Mouse (Mus musculus) urinary bladder, adult 2 months (tissue): Measurements from ENCODE around the gene Ift122. TPM values are rescaled to one million over a fixed set of nuclear protein-coding genes. Genes with fewer than 3 reads are reported as not detected.
"Not testable (repeated sequence)": the region's sequence is repeated elsewhere in the genome, so short reads cannot be mapped to it uniquely, and the experiment has no call there.

Experiments
- DNase-seq: peaks from one replicate; pipeline ENCODE4 v3.0.0; 2022; ENCODE audit warnings: low spot score
- polyA plus RNA-seq: library from polyadenylated mRNA; depleted of rRNA; stranded (reverse); fragments of >200 nt; gene quantifications from 2 replicates; pipeline ENCODE4 v1.2.3, GENCODE M21; 2012; rRNA removed

Gene Ift122
- 12.8 and 13.7 TPM in 2 replicates for polyA plus RNA-seq

DNA sequence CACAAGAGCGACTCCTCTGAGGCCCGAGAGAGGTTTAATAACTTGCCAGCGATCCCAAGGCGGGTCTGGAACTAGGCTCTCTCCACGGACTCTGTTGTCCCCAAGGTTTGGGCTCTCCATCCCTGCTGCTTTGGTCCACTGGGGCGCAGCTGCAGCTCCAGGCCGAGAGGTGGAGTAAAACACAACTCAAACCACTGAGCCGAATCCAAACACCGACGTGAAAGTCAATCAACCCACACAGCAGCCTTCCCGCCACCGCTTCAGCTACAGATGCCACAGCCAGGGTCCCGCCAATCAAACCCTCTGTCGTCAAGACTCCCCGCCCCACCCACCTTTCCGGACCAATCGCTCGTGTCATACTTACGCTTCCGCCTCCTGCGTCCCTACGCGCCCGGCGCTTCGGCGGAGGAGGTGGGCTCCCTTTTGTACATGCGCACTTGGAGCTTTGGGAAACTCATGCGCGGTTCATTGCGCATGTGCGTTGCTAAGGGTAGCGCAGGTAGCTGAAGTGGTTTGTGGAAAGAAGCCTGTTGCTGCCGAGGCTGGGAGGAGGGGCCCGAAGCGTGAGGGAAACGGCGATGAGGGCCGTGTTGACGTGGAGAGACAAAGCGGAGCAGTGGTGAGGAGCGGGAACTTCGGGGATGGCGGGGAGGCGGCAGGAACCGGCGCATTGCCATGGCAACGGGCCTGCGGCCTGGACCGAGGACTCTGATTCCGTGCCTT, at the start of gene Ift122, which contains the start of gene Mbd4:
Gene Ift122, plus strand, starts transcription at position 380 of the 723 bp plus-strand sequence.
Gene Mbd4, minus strand, starts transcription at position 281 of the 723 bp plus-strand sequence.
- peak; percentile 83 for DNase-seq

DNA sequence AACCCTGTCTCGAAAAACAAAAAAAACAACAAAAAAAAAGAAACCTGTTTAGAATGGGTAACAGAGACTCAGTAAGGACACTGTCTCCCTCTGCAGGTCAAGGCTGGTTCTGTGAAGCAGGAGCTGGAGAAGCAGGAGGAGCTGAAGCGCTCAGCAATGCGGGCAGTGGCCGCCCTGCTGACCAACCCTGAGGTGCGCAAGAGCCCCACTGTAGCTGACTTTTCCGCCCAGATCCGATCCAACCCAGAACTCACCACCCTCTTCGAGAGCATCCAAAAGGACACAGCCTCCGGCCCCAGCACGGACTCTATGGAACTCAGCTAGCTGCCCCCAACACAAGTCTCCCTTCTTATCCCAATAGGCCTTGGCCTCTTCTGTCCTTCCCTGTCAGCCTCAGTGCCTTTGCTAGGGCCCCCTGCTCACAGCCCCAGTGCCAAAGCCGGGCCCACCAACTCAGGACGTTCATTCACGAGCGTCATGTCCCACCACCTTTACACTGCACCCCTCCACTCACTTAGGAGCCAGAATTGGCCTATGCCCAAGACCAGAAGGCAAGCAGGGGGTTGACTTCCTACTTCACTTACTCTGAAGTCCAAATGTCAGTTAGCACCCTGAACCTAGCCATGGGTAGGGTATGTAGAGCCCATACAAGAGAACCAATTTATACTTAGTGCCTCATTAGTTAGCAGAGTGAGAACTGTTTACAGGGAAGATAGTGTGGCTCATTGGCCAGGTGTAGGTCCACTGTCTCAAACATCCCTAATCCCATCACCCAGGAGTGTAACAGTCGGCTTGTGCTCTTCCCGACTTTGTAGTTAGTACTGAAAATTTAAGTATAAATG, 49.5 kb upstream of the Ift122 start:
- DNase-seq: no peak

DNA sequence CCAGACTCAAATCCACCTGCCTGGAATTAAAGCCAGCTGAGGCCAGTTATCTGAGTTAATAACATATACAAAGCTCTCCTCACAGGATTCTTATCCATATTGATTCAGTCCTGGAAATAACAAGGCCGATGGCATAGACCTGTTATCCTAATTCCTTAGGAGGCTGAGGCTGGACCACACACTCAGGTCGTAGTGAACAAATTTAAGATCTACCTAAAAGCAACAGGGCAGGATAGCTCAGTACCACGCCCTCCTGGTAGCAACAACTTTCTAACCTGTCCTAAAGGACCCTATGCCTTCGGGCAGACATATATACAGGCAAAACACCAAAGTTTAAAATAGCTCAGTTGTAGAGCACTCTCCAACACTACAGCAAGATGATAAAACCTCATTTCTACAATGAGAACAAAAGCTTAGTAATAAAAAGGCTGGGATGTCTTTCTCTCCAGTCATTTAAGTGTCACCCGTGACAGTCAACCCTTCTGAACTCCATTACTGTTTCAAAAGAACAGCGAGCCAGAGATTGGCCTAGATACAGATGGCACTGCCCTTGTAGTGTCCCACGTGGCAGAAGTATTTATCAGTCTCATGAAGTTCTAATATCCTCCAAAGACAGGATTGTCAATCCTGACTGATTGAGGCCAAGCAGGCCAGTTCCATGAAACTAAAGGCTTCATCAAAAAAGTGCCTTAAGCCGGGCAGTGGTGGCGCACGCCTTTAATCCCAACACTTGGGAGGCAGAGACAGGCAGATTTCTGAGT, 48.7 kb upstream of the Ift122 start:
- DNase-seq: no peak

DNA sequence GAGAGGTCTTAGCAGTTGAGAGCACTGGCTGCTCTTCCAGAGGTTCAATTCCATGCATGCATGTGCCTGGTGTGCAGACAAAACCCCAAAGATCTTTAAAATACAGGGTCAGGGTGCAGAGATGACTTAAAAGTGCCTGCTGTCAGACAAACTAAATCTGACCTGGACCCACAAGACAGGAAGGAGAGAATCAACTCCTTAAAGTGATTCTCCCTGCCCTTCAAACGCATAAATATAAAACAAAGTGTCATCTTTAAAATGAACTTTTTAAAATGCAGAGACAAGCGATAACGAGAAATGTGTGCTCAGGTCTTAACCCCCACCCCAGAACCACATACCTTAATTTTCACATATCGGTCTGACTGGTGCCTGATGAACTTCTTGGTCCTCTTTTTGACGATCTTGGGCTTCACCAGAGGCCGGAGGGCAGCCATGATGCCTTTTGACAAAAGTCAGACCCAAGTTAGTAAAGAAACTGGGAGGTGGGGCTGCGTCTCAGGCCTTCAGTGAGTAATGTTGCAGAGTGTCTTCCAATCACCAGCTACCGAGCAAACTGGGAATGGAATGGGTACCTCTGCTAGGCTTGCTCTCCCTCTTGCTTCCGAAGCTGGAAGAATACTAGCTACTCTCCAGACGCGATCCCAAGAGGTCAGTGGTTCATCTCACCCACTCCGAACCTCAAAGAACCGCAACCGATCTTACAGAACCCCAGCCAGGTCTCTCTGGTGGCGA, 45.6 kb upstream of the Ift122 start:
- no peak for DNase-seq

DNA sequence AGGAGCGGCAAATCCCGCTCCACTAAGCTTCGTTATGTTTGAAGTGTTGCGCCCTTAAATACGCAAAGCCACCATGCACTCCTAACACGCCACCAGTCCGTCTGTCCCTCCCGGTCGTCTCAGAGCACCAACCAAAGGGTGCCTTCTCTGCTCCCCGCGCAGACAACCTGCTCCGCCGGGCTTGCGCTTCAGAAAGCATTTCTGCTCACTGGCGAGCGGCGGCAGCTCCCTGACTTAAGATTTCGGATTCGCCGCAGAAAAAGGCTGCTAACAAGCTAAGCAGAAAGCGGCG, 45.1 kb upstream of the Ift122 start:
- no peak for DNase-seq

DNA sequence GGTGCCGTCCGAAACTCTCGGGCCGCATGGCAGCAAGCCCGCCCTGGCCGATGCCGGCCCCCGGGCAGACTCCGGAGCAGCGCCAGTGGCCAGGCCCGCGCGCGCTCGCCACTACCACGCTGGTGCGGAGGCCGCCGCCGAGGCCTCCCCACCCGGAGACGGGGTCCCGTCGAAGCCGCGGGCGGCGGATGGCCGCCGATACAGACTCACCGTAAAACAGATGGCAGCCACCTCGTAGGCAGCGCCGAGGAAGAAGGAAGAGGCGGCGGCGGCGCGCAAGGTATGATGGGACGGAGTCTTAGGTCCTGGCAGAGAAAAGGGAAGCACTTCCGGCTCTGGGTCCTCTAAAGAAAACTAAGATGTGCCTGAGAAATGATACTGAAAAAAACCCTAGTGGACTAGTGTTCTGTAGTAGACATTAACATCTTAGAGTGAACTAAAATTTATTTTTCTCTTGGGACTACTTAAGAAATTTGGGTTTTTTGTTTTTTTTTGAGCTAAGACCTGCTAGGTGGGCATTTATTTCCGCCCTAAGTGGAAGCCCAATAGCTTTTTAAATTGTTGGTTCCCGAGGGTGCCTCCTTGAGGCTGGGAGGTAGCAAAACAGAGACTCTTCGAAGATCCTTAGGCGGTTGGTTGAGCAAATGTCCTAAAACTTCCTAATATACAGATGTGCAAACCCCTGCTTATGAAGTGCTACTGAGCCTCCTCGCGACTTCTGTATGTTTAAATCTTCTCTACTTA, 44.6 kb upstream of the Ift122 start, which contains the start of gene Rpl32:
Gene Rpl32, minus strand, starts transcription at position 260 of the 744 bp plus-strand sequence.
- peak; percentile 85 for DNase-seq

DNA sequence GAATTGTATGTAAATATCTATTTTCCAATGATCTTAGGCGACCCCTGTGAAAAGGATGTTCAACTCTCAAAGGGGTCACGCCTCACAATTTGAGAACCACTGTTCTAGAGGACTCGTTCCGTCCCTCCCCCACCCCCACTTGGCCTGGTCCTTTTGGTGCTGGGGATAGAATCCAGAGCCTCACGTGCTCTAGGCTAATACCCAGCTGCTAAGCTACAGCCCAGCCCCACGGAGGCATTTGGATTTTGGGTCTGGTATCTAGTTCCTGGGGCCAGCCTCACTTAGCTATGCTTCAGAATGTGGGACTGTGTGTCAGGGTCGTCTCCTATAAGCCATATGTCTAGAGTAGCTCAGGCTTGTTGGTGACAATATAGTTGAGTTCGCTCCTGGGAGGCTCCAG, 41.7 kb upstream of the Ift122 start:
- DNase-seq: no peak

DNA sequence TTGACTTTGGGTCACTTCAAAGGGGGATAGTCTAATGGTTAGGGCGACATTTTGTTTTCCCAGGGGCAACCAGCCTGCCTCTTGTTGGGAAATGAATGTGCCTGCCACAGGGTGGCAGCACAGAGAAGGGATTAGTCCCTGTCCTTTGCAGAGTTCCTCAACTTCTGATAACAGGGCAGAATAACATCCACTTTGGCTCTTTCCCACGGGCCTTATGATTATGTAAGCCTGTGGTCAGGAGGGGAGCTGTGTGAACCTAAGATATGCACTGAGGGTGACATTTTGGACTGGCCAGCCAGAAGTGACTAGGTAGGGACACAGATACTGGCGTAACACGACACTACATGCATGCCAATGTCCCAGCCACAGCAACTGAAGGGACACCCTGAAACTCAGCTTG, 39.2 kb upstream of the Ift122 start:
- DNase-seq: no peak

DNA sequence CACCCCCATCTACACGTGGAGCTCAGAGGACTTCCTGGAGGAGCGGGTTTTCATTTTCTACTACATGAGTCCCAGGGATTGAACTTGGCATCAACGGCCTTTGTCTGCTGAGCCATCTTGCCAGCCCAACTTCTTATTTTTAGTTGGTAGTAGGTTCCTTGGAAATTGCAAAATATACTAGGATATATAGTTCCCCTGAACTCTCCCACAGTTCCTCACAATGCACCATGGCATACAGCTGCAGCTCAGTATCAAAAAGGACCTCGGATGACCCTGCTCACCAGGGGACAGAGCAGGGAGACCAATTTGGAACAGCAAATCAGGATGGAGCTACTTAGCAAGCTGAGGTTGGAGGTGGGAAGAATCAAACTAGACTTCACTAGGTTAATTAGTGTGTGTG, 38.2 kb upstream of the Ift122 start:
- DNase-seq: no peak

DNA sequence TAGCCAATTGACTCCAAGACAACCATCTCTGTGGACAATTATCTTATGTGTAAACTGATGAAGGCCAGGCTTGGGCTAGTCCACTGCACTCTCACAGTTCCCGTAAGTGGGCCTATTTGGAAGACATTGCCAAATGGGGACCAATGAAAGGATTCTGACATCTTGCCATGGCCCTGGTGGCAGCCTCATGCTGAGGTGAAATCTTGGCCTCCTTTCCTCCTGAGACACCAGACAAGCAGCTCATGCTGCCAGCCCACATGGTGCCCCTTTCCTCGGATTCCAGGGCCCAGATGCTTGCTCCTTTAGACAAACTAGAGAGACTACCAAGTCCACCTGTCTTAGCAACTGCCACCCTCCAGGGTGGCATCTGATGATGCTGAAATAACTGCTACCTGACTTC, 35.1 kb upstream of the Ift122 start:
- no peak for DNase-seq

DNA sequence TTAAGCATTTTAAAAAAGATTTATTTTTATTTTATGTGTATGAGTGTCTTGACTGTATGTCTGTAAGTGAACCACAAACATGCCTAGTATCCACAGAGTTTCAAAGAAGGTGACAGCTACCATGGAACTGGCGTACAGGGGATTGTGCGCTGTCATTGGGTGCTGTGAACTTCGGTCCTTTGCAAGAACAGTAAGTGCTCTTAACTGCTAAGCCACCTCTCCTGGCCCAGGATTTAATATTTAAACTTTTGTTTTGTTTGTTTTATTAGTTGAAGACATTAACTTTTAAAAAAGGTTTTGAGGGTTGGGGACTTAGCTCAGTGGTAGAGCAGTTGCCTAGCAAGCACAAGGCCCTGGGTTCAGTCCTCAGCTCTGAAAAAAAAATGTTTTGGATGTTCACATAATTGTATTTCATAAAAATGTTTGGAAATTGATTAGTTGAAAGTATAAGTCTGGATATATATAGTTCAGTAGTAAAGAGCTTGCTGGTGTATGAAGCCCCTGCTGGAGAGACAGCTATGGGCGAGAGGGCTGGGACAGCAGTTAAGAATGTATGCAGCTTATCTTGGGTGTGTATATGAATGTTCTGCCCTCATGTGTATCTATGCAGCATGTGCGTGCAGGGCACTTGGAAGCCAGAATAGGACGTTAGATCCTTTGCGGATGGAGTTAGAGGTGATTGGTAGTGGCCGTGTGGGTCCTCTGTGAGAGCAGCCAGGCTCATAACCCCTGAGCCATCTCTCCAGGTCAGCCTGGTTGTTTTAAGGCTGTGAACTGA, 31.9 kb upstream of the Ift122 start:
- DNase-seq: no peak

DNA sequence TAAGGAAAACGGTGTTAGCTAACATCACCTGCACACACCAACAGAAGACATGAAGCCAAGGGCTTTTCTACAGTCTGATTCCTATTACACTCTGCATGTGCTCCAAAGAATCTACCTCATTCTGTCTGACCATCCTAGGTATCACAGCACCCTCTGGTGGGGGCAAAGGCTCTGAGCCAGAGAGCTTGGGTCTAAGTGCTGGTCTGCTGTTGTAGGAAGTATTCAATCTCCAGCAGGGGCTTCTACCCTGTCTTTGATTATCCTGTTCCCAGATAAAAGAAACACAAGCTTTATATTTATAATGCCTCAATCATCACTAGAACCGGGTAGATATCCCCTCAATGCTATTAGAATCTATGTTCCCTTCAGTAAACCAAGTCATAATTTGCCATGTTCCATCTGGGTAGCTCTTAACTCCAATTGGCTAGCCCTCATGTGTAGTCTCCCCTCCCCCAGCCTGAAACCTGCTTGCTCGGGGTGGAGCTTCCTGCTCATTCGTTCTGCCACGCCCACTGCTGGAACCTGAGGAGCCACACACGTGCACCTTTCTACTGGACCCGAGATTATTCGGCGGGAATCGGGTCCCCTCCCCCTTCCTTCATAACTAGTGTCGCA, 29.3 kb upstream of the Ift122 start:
- not testable (repeated sequence) for DNase-seq

DNA sequence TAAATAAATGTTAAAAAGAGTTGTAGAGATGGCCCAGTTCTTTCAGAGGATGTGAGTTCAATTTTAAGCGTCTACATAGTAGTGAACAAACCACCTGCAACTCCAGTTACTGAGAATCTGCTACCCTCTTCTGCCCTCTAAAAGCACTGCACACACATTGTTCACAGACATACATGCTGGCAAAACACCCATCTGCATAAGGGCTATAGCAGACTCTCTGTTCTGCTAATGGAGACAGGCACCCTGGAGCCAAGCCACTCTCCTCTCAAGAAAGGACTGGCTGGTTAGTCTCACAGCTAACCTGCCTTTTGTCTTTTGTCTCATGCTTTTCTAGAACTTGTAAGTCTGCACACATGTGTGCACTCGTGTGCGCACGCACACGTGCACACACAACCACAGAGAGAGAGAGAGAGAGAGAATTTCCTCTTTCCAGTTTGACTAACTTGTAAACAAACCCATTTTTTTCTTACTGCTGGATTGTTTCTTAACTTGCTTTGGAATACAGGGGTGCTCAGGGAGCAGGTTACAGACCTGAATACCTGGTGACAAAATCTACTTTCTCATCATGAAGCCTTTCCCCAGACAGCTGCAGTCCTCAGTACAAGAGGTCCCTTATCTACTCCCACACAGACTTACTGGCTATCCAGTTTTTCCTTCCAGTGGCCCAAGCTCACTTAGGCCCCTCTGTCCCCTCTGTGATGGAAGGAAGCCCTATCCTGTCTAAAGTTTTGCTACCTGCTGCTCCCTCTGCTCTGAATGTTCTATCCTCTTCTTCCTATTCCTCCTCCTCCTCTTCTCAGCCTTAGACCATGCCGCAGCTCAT, 22.3 kb upstream of the Ift122 start:
- no peak for DNase-seq

DNA sequence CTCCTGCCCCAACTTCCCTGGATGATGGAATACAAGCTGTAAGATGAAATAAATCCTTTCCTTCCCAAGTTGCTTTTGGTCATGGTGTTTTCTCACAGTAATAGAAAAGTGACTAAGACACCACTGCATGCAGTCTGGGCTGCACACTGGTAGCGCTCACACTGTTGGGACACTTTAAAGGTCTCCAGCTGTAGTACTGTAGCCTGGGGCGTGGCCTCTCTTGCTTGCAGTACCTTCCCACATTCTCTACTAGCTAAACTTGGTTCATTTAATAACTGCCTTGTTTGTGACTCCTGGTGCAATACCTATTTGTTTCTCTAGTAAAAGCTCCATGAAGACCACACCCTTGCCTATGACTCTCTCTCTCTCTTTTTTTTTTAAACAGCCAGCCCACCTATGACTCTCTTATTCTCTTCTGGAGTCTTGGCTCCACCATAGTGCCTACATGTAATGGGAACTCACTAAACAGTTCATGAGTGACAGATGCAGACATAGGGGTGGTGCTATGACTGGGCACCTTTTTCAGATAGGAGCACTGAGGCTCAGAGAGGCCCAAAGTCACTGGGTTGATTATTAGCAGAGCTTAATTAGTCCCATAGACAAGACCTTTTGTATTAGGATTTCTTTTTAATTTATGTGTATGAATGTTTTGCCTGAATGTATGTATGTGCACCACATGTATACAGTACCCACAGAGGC, 21.0 kb upstream of the Ift122 start:
- DNase-seq: no peak

DNA sequence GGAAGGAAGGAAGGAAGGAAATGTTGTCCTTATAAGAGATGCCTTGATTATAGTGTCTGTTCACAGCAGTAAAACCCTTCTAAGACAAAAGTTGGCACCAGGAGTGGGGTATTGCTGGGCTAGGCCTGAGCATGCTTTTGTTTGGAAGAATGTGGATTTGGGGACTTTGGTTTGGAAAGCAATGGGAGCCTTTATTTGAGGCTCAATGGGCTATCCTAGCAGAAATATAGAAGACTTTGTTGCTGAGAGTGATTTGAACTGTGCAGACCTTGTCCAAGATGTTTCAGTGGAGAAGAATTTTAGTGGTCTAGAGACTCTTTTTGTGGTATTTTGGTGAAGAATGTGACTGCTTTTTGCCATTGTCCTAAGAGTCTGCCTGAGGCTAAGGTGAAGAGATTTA, 19.4 kb upstream of the Ift122 start:
- DNase-seq: no peak

DNA sequence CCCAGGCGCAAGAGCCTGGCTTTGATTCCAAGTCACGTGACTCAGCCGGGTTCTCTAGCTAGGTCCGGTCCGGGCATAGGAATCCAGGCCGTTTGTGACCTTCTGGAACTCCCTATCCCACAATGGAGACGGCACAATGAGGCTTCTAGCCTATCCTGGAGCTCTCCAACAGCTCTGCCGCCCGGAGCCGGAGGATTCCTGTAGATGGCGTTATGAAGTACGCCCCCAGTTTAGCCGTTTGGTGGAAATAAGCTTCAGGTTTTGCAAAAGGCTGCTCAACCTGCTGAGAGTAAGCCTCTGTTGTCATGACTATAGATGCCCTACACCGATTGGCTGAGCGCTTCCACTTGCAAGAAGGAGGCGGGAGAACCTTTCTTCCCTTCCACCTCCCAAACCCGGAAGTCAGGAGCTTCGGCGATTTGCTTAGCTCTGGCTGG, 15.1 kb upstream of the Ift122 start, which contains the start of gene Efcab12:
Gene Efcab12, minus strand, starts transcription at position 252 of the 437 bp plus-strand sequence.
- DNase-seq: no peak

DNA sequence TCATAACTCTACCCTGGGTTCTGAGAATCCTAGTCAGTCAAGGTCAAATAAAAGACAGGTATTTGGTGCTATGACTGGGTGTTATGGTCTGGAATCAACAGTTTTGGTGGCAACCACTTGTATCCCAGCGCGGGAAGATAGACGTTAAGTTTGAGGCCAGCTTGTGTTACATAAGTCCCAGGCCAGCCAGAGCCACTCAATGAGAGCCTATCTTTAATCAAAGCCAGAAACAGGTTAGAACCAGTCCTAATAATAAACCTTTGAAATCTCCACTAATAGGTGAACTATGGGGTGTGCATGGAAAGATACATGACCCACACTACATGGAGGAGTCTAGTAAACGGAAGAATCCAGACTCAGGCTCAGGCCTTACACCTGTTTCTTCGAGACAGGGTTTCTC, 14.5 kb upstream of the Ift122 start:
- no peak for DNase-seq

DNA sequence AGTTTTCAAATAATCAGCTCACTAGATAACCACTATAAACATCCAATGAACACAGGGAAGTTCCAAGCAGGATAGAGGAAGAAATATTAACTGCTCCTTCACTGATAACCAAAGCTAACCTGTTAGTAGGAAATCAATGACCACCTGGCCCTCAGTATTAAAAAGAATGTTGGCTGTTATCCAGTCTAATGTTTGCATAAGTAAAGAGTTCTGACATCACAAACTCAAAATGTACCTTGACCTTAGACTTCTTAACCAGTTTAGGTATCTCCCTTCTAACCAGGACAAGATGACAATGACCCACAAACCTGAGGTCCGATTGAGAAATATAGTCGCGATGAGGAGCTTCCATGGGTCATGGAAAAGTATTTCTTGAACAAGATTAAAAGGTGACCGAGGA, 8.3 kb upstream of the Ift122 start:
- no peak for DNase-seq
